ENCODE assay signal across 15 mouse cellular contexts in the genomic region with DNA sequence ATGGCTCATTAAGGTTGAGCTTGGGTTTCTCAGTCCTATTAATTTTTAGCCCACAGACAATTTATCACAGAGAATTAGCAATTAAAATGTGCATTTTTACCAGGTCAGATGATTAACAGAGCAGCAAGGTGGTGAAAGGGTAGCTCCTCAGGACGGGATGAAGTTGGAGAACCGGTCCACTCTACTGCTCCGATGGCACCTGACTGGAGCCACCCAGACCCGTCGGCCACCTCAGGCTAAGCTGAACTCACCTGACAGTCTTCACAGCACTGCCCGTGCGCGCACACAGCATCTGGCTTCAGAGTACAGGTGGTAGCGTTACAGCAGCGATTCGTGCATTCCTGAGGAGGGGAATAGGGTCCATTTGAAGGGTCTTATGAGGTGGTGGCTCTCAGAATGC.
"Had no signal": no experiment of that assay in that cellular context is flagged by ENCODE, and none has a peak within 500 bp of the region (broad histone marks: within the 10 kb centered on the region; RNA-seq: fewer than 3 reads in every experiment).

No protein-coding gene starts in this region.

- H3K27me3 ChIP-seq: hindbrain, embryonic 15.5 days; limb, embryonic 12.5 days; limb, embryonic 15.5 days; midbrain, embryonic 12.5 days had no signal

- ATAC-seq: intestine, postnatal 0 days; liver, postnatal 0 days; lung, postnatal 0 days; midbrain, embryonic 16.5 days had no signal

- H3K4me3 ChIP-seq: hindbrain, embryonic 15.5 days; left cerebral cortex, adult 2 months; limb, embryonic 12.5 days; limb, embryonic 15.5 days; midbrain, embryonic 12.5 days had no signal

- DNase-seq: layer of hippocampus, postnatal 36 days; left cerebral cortex, postnatal 4 days; liver, postnatal 0 days; lung, embryonic 14.5 days; lung, postnatal 36 days; thymus, adult 18-20 months; thymus, postnatal 36 days had no signal

- H3K9me3 ChIP-seq: hindbrain, embryonic 15.5 days; limb, embryonic 12.5 days; limb, embryonic 15.5 days; midbrain, embryonic 12.5 days had no signal

- H3K36me3 ChIP-seq: hindbrain, embryonic 15.5 days; limb, embryonic 12.5 days; limb, embryonic 15.5 days; midbrain, embryonic 12.5 days had no signal
